Mouse (Mus musculus): ENCODE results near the gene Supt7l. TPM values are rescaled to one million over a fixed set of nuclear protein-coding genes. Genes with fewer than 3 reads are reported as not detected.

The Supt7l gene
- total and polyA plus RNA-seq, 2 experiments from 2014 or later = 21.9 to 24.1 TPM

DNA sequence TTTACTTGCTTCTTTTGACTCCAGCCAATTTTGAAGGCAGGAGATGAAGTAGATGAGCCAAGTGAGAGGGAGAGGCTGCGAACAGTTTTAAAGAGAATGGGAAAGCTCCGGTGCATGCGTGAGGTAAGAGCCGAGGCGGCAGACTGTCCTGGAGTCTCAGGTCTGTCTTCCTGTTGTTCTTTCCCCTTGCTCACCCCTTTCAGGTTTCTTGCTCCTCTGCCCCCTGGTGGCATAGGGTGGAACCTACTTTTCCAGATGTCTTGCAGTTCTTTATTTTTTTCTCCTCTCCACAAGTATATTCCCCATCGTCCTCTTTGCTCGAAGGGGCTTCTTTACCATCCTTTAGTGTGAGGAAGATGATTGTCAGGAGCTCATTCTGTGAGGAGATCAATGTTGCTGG lies 57.3 kb downstream of the Supt7l start:
- no peak overlapping the region for H3K4me3 ChIP-seq (ENCODE audit: low read length)
- no peak overlapping the region for H3K4me2 ChIP-seq (ENCODE audit: low read depth, low read length)
- 80% methylated on average over 7 of the region's 7 CpGs for WGBS
- no peaks in the 10 kb centered on the region for H3K27me3 ChIP-seq (ENCODE audit: insufficient read depth, low read length)
- H3K36me3 ChIP-seq (ENCODE audit: insufficient read depth, low read length) = peaks cover 68% of the 10 kb centered on the region
- no peak overlapping the region for H3K9ac ChIP-seq (replicated peaks; ENCODE audit: low read length)
- H3K27ac ChIP-seq = no peak overlapping the region
- DNase-seq (ENCODE audit: low spot score) = peak; percentile 51
- no peaks in the 10 kb centered on the region for H3K4me1 ChIP-seq (ENCODE audit: insufficient read depth, low read length)
- TF ChIP-seq CTCF (IDR thresholded peaks at IDR 0.05; ENCODE audit: low read depth) = peak; percentile 70
- ATAC-seq = no peak
- no peaks in the 10 kb centered on the region for H3K9me3 ChIP-seq (ENCODE audit: low read length)

DNA sequence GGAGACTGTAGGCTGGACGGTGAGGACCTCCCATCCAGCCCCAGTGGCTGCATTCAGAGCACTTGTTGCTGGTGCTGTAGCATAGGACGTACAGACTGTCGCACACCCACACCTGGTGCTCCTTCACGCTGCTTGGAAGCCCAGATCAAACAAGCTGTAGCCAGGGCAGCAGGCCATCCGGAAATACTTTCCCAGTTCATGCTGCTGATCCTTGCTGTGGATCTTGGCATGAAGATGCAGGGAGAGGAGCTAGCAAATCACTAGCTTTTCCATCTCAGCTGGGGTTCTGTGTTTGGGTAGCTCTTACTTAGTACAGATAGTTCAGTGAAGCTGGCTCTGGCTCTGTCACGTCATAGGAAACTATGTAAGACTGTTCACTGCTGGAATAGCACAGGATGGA lies 57.9 kb downstream of the Supt7l start:
- no peaks in the 10 kb centered on the region for H3K27me3 ChIP-seq (ENCODE audit: insufficient read depth, low read length)
- no peak for TF ChIP-seq CTCF (IDR thresholded peaks at IDR 0.05; ENCODE audit: low read depth)
- H3K4me3 ChIP-seq (ENCODE audit: low read length) = no peak overlapping the region
- no peaks in the 10 kb centered on the region for H3K4me1 ChIP-seq (ENCODE audit: insufficient read depth, low read length)
- ATAC-seq (no peak), DNase-seq (ENCODE audit: low spot score) (no peak)
- no peak overlapping the region for H3K4me2 ChIP-seq (ENCODE audit: low read depth, low read length)
- H3K27ac ChIP-seq = no peak overlapping the region
- H3K9ac ChIP-seq (replicated peaks; ENCODE audit: low read length) = no peak overlapping the region
- 92% methylated on average over 6 of the region's 6 CpGs for whole genome bisulfite sequencing
- H3K9me3 ChIP-seq (ENCODE audit: low read length) = no peaks in the 10 kb centered on the region
- peaks cover 65% of the 10 kb centered on the region for H3K36me3 ChIP-seq (ENCODE audit: insufficient read depth, low read length)

- Histone ChIP-seq H3K9ac (replicated peaks; ENCODE audit: low read length) (no peak overlapping the region), H3K4me1 (ENCODE audit: insufficient read depth, low read length) (no peaks in the 10 kb centered on the region), H3K4me2 (ENCODE audit: low read depth, low read length) (no peak overlapping the region), H3K9me3 (ENCODE audit: low read length) (no peaks in the 10 kb centered on the region), H3K4me3 (ENCODE audit: low read length) (no peak overlapping the region), H3K27me3 (ENCODE audit: insufficient read depth, low read length) (no peaks in the 10 kb centered on the region), H3K36me3 (ENCODE audit: insufficient read depth, low read length) (peaks cover 48% of the 10 kb centered on the region), H3K27ac (no peak overlapping the region)
- no peak for ATAC-seq
- no peak for DNase-seq (ENCODE audit: low spot score)
- no peak for TF ChIP-seq CTCF (IDR thresholded peaks at IDR 0.05; ENCODE audit: low read depth)
- WGBS = 92% methylated on average over 3 of the region's 3 CpGs
Observed at GRCm38 (mm10) chr5:31467798-31468197, 59.8 kb downstream of the Supt7l start.

Other genes with a start within 250 kb of the Supt7l start
- gene Ift172, start 236.7 kb downstream of the Supt7l start, total RNA-seq (2014; rRNA removed) = 38.2 and 41.8 TPM in 2 replicates
- gene Ift172, start 236.7 kb downstream of the Supt7l start, polyA plus RNA-seq (2015; fragmentation: Nextera tagmentation; extraction: Ambion mirVana) = 16.7 and 18.2 TPM in 2 replicates
- gene Fndc4, start 231.7 kb downstream of the Supt7l start, total RNA-seq (2014; rRNA removed) = 184 and 187 TPM in 2 replicates
- gene Fndc4, start 231.7 kb downstream of the Supt7l start, polyA plus RNA-seq (2015; fragmentation: Nextera tagmentation; extraction: Ambion mirVana) = 122 TPM in 2 replicates
- 0.89 TPM in 1 of 2 replicates, not detected in the other for gene Gckr, start 230.4 kb downstream of the Supt7l start, total RNA-seq (2014; rRNA removed)
- 0.56 and 0.93 TPM in 2 replicates for gene Gckr, start 230.4 kb downstream of the Supt7l start, polyA plus RNA-seq (2015; fragmentation: Nextera tagmentation; extraction: Ambion mirVana)
- gene Zfp512, start 75.4 kb downstream of the Supt7l start, total RNA-seq (2014; rRNA removed) = 55.0 and 61.8 TPM in 2 replicates
- 70.9 and 73.9 TPM in 2 replicates for gene Zfp512, start 75.4 kb downstream of the Supt7l start, polyA plus RNA-seq (2015; fragmentation: Nextera tagmentation; extraction: Ambion mirVana)
- 0.21 and 0.40 TPM in 2 replicates for gene 4930548H24Rik, start 42.1 kb downstream of the Supt7l start, total RNA-seq (2014; rRNA removed)
- 0.18 TPM in 1 of 2 replicates, not detected in the other for gene 4930548H24Rik, start 42.1 kb downstream of the Supt7l start, polyA plus RNA-seq (2015; fragmentation: Nextera tagmentation; extraction: Ambion mirVana)
- gene Gpn1, start 33.1 kb downstream of the Supt7l start, total RNA-seq (2014; rRNA removed) = 30.9 and 42.4 TPM in 2 replicates
- gene Gpn1, start 33.1 kb downstream of the Supt7l start, polyA plus RNA-seq (2015; fragmentation: Nextera tagmentation; extraction: Ambion mirVana) = 69.2 and 70.2 TPM in 2 replicates
- 38.0 and 43.4 TPM in 2 replicates for gene Slc4a1ap, start 812 bp downstream of the Supt7l start, total RNA-seq (2014; rRNA removed)
- gene Slc4a1ap, start 812 bp downstream of the Supt7l start, polyA plus RNA-seq (2015; fragmentation: Nextera tagmentation; extraction: Ambion mirVana) = 32.0 and 32.5 TPM in 2 replicates
- 76.8 and 82.5 TPM in 2 replicates for gene Mrpl33, start 69.1 kb upstream of the Supt7l start, total RNA-seq (2014; rRNA removed)
- 293 and 315 TPM in 2 replicates for gene Mrpl33, start 69.1 kb upstream of the Supt7l start, polyA plus RNA-seq (2015; fragmentation: Nextera tagmentation; extraction: Ambion mirVana)
- 0.47 and 1.6 TPM in 2 replicates for gene Rbks, start 169.8 kb upstream of the Supt7l start, total RNA-seq (2014; rRNA removed)
- gene Rbks, start 169.8 kb upstream of the Supt7l start, polyA plus RNA-seq (2015; fragmentation: Nextera tagmentation; extraction: Ambion mirVana) = 2.4 and 3.2 TPM in 2 replicates
- gene Babam2, start 169.9 kb upstream of the Supt7l start, total RNA-seq (2014; rRNA removed) = 31.2 and 31.5 TPM in 2 replicates
- 62.5 and 66.2 TPM in 2 replicates for gene Babam2, start 169.9 kb upstream of the Supt7l start, polyA plus RNA-seq (2015; fragmentation: Nextera tagmentation; extraction: Ambion mirVana)

Measured in hindbrain, postnatal 0 days (tissue).